Mouse (Mus musculus): Measurements from ENCODE around the gene Kiss1r. TPM values are rescaled to one million over a fixed set of nuclear protein-coding genes. Genes with fewer than 3 reads are reported as not detected.

Gene Kiss1r
- polyA plus RNA-seq, 1 experiment from 2014 or later = 0.97 TPM

- no peaks in the 10 kb centered on the region for H3K9me3 ChIP-seq (replicated peaks; ENCODE audit: control insufficient read depth, low read length)
- no peak overlapping the region for H3K4me2 ChIP-seq (ENCODE audit: low read depth, low read length)
- no peak overlapping the region for H3K9ac ChIP-seq (ENCODE audit: low read length)
- H3K36me3 ChIP-seq (ENCODE audit: control insufficient read depth, insufficient read depth, low read length) = no peaks in the 10 kb centered on the region
- H3K4me1 ChIP-seq (ENCODE audit: control insufficient read depth, insufficient read depth, low read length) = peaks cover 38% of the 10 kb centered on the region
- 57% methylated on average over 7 of the region's 7 CpGs for WGBS
- no peak overlapping the region for H3K4me3 ChIP-seq (replicated peaks; ENCODE audit: low read length)
- no peak overlapping the region for H3K27ac ChIP-seq (ENCODE audit: low read length)
- no peak for ATAC-seq (ENCODE audit: insufficient read depth, low FRiP score)
- no peaks in the 10 kb centered on the region for H3K27me3 ChIP-seq (ENCODE audit: control insufficient read depth, insufficient read depth, low read length)
These were observed 24.0 kb downstream of the Kiss1r start for GRCm38 (mm10) chr10:79940749-79941148.

- H3K4me1 ChIP-seq (ENCODE audit: control insufficient read depth, insufficient read depth, low read length) = peaks cover 41% of the 10 kb centered on the region
- ATAC-seq (ENCODE audit: insufficient read depth, low FRiP score) = no peak
These were observed 26.2 kb downstream of the Kiss1r start for GRCm38 (mm10) chr10:79942988-79943387.

GRCm38 (mm10) chr10:79943471-79943901 lies 26.7 kb downstream of the Kiss1r start:
- Histone ChIP-seq H3K27ac (ENCODE audit: low read length) (peak overlapping the region; percentile 84), H3K4me2 (ENCODE audit: low read depth, low read length) (no peak overlapping the region), H3K36me3 (ENCODE audit: control insufficient read depth, insufficient read depth, low read length) (no peaks in the 10 kb centered on the region), H3K4me1 (ENCODE audit: control insufficient read depth, insufficient read depth, low read length) (peaks cover 39% of the 10 kb centered on the region), H3K4me3 (replicated peaks; ENCODE audit: low read length) (no peak overlapping the region), H3K27me3 (ENCODE audit: control insufficient read depth, insufficient read depth, low read length) (no peaks in the 10 kb centered on the region), H3K9me3 (replicated peaks; ENCODE audit: control insufficient read depth, low read length) (no peaks in the 10 kb centered on the region), H3K9ac (ENCODE audit: low read length) (peak overlapping the region; percentile 45)
- 52% methylated on average over 9 of the region's 9 CpGs for WGBS
- peak; percentile 74 for ATAC-seq (ENCODE audit: insufficient read depth, low FRiP score)

More at GRCm38 (mm10) chr10:79942988-79943387, 26.2 kb downstream of the Kiss1r start:
- no peaks in the 10 kb centered on the region for H3K36me3 ChIP-seq (ENCODE audit: control insufficient read depth, insufficient read depth, low read length)
- H3K9ac ChIP-seq (ENCODE audit: low read length) = no peak overlapping the region
- H3K4me3 ChIP-seq (replicated peaks; ENCODE audit: low read length) = no peak overlapping the region
- no peak overlapping the region for H3K4me2 ChIP-seq (ENCODE audit: low read depth, low read length)
- no peaks in the 10 kb centered on the region for H3K27me3 ChIP-seq (ENCODE audit: control insufficient read depth, insufficient read depth, low read length)
- peak overlapping the region; percentile 84 for H3K27ac ChIP-seq (ENCODE audit: low read length)
- WGBS = 77% methylated on average over 1 of the region's 1 CpGs
- no peaks in the 10 kb centered on the region for H3K9me3 ChIP-seq (replicated peaks; ENCODE audit: control insufficient read depth, low read length)

GRCm38 (mm10) chr10:79945507-79946234 lies 28.9 kb downstream of the Kiss1r start:
- peak overlapping the region; percentile 84 for H3K27ac ChIP-seq (ENCODE audit: low read length)
- no peaks in the 10 kb centered on the region for H3K9me3 ChIP-seq (replicated peaks; ENCODE audit: control insufficient read depth, low read length)
- ATAC-seq (ENCODE audit: insufficient read depth, low FRiP score) = peak; percentile 69
- H3K4me1 ChIP-seq (ENCODE audit: control insufficient read depth, insufficient read depth, low read length) = peaks cover 39% of the 10 kb centered on the region
- peaks cover 8% of the 10 kb centered on the region; the same call in 1 of the 2 replicates for H3K36me3 ChIP-seq (ENCODE audit: control insufficient read depth, insufficient read depth, low read length)
- H3K4me2 ChIP-seq (ENCODE audit: low read depth, low read length) = peak overlapping the region; percentile 37
- H3K4me3 ChIP-seq (replicated peaks; ENCODE audit: low read length) = no peak overlapping the region
- no peaks in the 10 kb centered on the region for H3K27me3 ChIP-seq (ENCODE audit: control insufficient read depth, insufficient read depth, low read length)
- H3K9ac ChIP-seq (ENCODE audit: low read length) = peak overlapping the region; percentile 45
- WGBS = 29% methylated on average over 16 of the region's 16 CpGs

GRCm38 (mm10) chr10:79946752-79947322 lies 30.1 kb downstream of the Kiss1r start:
- Histone ChIP-seq H3K27ac (ENCODE audit: low read length) (peak overlapping the region; percentile 84), H3K36me3 (ENCODE audit: control insufficient read depth, insufficient read depth, low read length) (peaks cover 11% of the 10 kb centered on the region), H3K27me3 (ENCODE audit: control insufficient read depth, insufficient read depth, low read length) (no peaks in the 10 kb centered on the region), H3K9ac (ENCODE audit: low read length) (peak overlapping the region; percentile 45), H3K9me3 (replicated peaks; ENCODE audit: control insufficient read depth, low read length) (no peaks in the 10 kb centered on the region), H3K4me1 (ENCODE audit: control insufficient read depth, insufficient read depth, low read length) (peaks cover 39% of the 10 kb centered on the region), H3K4me2 (ENCODE audit: low read depth, low read length) (peak overlapping the region; percentile 37), H3K4me3 (replicated peaks; ENCODE audit: low read length) (0 out of 2 replicates have a peak overlapping the region, but pooled peaks have one; percentile 12)
- 20% methylated on average over 7 of the region's 7 CpGs for WGBS
- ATAC-seq (ENCODE audit: insufficient read depth, low FRiP score) = 0 out of 2 replicates have a peak, but pooled peaks have one; percentile 23

GRCm38 (mm10) chr10:79947502-79947901 lies 30.7 kb downstream of the Kiss1r start:
- H3K9ac ChIP-seq (ENCODE audit: low read length) = peak overlapping the region; percentile 45; the same call in 1 of the 2 replicates
- peak overlapping the region; percentile 37 for H3K4me2 ChIP-seq (ENCODE audit: low read depth, low read length)
- peaks cover 11% of the 10 kb centered on the region for H3K36me3 ChIP-seq (ENCODE audit: control insufficient read depth, insufficient read depth, low read length)
- H3K9me3 ChIP-seq (replicated peaks; ENCODE audit: control insufficient read depth, low read length) = no peaks in the 10 kb centered on the region
- H3K27ac ChIP-seq (ENCODE audit: low read length) = peak overlapping the region; percentile 84; the same call in 1 of the 2 replicates
- peaks cover 39% of the 10 kb centered on the region for H3K4me1 ChIP-seq (ENCODE audit: control insufficient read depth, insufficient read depth, low read length)
- no peak overlapping the region; the same call in 1 of the 2 replicates for H3K4me3 ChIP-seq (replicated peaks; ENCODE audit: low read length)
- H3K27me3 ChIP-seq (ENCODE audit: control insufficient read depth, insufficient read depth, low read length) = no peaks in the 10 kb centered on the region
- ATAC-seq (ENCODE audit: insufficient read depth, low FRiP score) = no peak
- 58% methylated on average over 6 of the region's 6 CpGs for WGBS

GRCm38 (mm10) chr10:79949873-79950272 lies 33.1 kb downstream of the Kiss1r start:
- H3K27ac ChIP-seq (ENCODE audit: low read length) = no peak overlapping the region
- no peaks in the 10 kb centered on the region for H3K9me3 ChIP-seq (replicated peaks; ENCODE audit: control insufficient read depth, low read length)
- peaks cover 11% of the 10 kb centered on the region for H3K36me3 ChIP-seq (ENCODE audit: control insufficient read depth, insufficient read depth, low read length)
- H3K27me3 ChIP-seq (ENCODE audit: control insufficient read depth, insufficient read depth, low read length) = no peaks in the 10 kb centered on the region
- no peak overlapping the region for H3K4me3 ChIP-seq (replicated peaks; ENCODE audit: low read length)
- ATAC-seq (ENCODE audit: insufficient read depth, low FRiP score) = no peak
- no peak overlapping the region for H3K9ac ChIP-seq (ENCODE audit: low read length)
- 76% methylated on average over 4 of the region's 4 CpGs for WGBS
- H3K4me2 ChIP-seq (ENCODE audit: low read depth, low read length) = no peak overlapping the region
- H3K4me1 ChIP-seq (ENCODE audit: control insufficient read depth, insufficient read depth, low read length) = peaks cover 25% of the 10 kb centered on the region

GRCm38 (mm10) chr10:79950661-79951060 lies 33.9 kb downstream of the Kiss1r start:
- ATAC-seq (ENCODE audit: insufficient read depth, low FRiP score) = no peak
- no peak overlapping the region for H3K4me3 ChIP-seq (replicated peaks; ENCODE audit: low read length)
- peaks cover 11% of the 10 kb centered on the region for H3K36me3 ChIP-seq (ENCODE audit: control insufficient read depth, insufficient read depth, low read length)
- H3K4me1 ChIP-seq (ENCODE audit: control insufficient read depth, insufficient read depth, low read length) = peaks cover 19% of the 10 kb centered on the region
- H3K4me2 ChIP-seq (ENCODE audit: low read depth, low read length) = no peak overlapping the region
- 85% methylated on average over 18 of the region's 18 CpGs for WGBS
- H3K27ac ChIP-seq (ENCODE audit: low read length) = no peak overlapping the region
- H3K9ac ChIP-seq (ENCODE audit: low read length) = no peak overlapping the region
- H3K27me3 ChIP-seq (ENCODE audit: control insufficient read depth, insufficient read depth, low read length) = no peaks in the 10 kb centered on the region
- H3K9me3 ChIP-seq (replicated peaks; ENCODE audit: control insufficient read depth, low read length) = no peaks in the 10 kb centered on the region

GRCm38 (mm10) chr10:79953946-79954345 lies 37.2 kb downstream of the Kiss1r start:
- Histone ChIP-seq H3K27me3 (ENCODE audit: control insufficient read depth, insufficient read depth, low read length) (no peaks in the 10 kb centered on the region), H3K9ac (ENCODE audit: low read length) (no peak overlapping the region), H3K4me3 (replicated peaks; ENCODE audit: low read length) (no peak overlapping the region), H3K4me1 (ENCODE audit: control insufficient read depth, insufficient read depth, low read length) (no peaks in the 10 kb centered on the region; the same call in 1 of the 2 replicates), H3K27ac (ENCODE audit: low read length) (no peak overlapping the region), H3K36me3 (ENCODE audit: control insufficient read depth, insufficient read depth, low read length) (peaks cover 10% of the 10 kb centered on the region), H3K4me2 (ENCODE audit: low read depth, low read length) (no peak overlapping the region), H3K9me3 (replicated peaks; ENCODE audit: control insufficient read depth, low read length) (no peaks in the 10 kb centered on the region)
- WGBS = 86% methylated on average over 6 of the region's 6 CpGs
- no peak for ATAC-seq (ENCODE audit: insufficient read depth, low FRiP score)
